Mouse (Mus musculus) lung, adult 18-20 months (tissue): ENCODE measurements around the gene Psmb9.
"Not testable (repeated sequence)": the region's sequence is repeated elsewhere in the genome, so short reads cannot be mapped to it uniquely, and the experiment has no call there.

Experiments
- DNase-seq, 2 experiments: peaks; one replicate each; pipeline ENCODE4 v3.0.0; 2022; ENCODE audit warnings: mixed read lengths in 2 of 2

Psmb9 gene

DNA sequence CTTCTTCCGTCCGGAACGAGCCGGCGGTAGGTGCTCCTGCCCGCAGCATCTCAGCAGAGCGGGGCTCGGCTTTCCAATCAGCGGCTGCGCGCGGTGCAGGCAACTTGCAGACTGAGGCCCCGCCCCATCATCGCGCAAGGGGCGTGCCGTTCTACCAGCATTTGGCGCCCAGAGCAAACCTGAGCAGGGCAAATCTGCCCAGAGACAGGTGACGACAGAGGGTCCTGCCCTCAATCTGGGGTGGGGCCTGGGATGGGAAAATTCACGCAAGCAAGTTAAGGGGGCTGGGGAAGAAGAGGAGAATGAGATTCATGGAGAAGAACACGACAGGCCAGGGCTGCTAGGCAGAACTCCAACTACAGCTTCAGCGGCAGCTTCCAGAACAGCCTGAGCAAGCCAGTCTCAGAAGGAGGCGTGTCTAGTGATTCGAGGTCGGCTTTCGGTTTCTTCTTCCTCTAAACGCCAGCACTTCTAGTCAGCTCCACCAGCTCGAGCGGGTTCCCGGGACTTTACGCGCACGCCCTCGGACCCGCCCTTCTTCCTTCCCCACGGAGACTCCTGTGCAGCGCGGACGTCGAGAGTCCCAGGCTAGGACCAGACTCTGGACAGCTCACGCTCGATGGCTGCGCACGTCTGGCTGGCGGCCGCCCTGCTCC lies at the start of gene Psmb9, which contains the start of gene Tap1:
Gene Psmb9 (minus strand): TSS at position 504 of the 656 bp plus-strand sequence.
Gene Tap1 (plus strand): TSS at position 293 of the 656 bp plus-strand sequence.
- peak; percentile 97 to 98 for DNase-seq

DNA sequence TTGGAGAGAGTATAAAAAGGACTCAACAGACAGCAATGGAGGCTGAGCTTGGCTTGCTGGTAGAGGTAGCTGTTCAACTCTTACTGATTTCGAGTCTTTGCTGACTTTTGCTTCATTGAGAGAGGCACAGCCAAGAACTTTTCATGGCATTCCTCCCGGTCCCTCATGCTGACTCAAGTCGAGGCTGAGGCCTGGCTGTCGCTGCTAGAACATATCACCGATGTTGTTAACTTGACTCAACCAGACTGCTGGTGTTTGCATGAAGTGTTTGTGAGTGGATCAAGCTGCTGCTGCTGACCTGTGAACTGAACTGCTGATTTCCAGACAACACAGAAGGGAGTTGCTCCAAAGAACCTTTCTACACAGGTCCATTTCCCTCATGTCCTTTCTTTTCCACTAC lies 49.1 kb upstream of the Psmb9 start:
- DNase-seq = peak; percentile 46 to 64

DNA sequence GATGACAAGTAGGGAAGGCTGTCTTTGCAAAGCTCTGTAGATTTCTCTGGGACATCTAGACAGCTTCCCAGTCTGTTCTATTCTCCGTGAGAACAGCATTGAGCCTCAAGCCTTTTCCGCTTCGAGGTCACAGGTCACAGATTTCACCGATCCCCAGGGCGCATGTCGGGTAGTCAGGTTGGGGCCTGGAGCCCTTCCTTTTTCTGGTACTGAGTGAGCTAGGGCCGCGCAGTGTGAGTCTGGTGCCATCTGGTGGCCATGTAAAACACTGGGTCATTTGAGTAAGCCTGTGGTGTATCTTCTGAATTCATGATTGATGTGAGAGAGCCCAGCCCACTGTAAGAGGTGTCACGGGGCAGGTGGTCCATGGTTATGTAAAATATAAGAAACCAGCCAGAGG lies 47.4 kb upstream of the Psmb9 start:
- DNase-seq = peak; percentile 82 to 84

DNA sequence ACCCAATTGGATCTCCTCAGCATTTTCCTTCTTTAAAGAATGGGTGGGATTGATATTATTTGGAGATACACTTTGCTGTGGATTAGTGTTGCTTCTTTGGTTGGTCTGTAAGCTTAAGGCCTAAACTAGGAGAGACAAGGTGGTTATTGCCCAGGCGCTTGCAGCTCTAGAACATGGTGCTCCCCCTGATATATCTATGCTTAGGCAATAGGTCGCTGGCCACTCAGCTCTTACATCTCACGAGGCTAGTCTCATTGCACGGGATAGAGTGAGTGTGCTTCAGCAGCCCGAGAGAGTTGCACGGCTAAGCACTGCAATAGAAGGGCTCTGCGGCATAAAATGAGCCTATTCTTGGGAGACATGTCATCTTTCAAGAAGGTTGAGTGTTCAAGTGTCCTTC lies 44.5 kb upstream of the Psmb9 start:
- DNase-seq = not testable (repeated sequence)

DNA sequence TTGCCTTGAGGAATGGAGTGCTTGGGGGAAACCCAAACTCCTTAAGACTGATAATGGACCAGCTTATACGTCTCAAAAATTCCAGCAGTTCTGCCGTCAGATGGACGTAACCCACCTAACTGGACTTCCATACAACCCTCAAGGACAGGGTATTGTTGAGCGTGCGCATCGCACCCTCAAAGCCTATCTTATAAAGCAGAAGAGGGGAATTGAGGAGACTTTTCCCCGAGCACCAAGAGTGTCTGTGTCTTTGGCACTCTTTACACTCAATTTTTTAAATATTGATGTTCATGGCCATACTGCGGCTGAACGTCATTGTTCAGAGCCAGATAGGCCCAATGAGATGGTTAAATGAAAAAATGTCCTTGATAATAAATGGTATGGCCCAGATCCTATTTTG lies 43.4 kb upstream of the Psmb9 start:
- DNase-seq = not testable (repeated sequence)

DNA sequence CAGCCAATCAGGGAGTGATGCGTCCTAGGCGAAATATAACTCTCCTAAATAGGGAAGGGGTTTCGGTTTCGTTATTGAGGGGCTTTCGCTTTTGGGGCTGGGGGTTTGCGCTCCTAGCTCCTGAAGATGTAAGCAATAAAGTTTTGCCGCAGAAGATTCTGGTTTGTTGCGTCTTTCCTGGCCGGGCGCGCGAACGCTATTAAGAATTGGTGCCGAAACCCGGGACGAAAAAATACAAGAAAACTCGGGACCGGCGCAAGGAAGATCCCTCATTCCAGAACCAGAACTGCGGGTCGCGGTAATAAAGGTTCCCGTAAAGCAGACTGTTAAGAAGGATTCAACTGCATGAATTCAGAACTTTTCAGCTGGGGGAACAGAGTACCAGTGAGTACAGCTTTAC lies 38.3 kb upstream of the Psmb9 start:
- DNase-seq = not testable (repeated sequence)

DNA sequence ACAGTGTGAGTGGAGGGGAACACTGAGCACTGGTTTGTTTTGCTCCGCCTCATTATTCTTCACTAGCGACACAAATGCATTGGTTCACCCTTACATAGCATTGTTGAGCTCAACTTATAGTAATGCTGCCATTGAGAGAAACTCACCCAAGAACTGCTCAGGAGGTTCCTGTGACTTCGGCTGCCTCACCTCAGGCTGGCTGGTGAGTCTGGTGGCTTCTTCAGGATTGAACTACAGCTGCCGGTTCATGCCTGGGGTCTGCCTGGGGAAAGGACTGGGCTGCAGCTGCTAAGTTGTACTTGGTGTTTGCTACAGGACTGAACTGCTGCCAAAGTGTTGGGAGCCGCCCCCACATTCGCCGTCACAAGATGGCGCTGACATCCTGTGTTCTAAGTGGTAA lies 37.9 kb upstream of the Psmb9 start:
- DNase-seq = no peak

DNA sequence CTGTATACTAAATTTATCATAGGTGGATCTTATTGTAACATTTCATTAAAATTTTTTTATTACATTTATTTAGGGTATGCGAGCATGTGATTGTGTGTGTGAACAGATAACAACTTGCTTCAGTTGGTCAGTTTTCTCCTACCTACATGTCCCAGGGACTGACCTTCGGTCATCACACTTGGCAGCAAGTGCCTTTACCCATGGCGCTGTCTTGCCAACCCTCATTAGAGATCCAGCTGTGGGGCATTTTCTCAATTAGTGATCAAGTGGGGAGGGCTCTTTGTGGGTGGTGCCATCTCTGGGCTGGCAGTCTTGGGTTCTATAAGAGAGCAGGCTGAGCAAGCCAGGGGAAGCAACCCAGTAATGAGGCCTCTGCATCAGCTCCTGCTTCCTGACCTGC lies 37.3 kb upstream of the Psmb9 start:
- no peak for DNase-seq

DNA sequence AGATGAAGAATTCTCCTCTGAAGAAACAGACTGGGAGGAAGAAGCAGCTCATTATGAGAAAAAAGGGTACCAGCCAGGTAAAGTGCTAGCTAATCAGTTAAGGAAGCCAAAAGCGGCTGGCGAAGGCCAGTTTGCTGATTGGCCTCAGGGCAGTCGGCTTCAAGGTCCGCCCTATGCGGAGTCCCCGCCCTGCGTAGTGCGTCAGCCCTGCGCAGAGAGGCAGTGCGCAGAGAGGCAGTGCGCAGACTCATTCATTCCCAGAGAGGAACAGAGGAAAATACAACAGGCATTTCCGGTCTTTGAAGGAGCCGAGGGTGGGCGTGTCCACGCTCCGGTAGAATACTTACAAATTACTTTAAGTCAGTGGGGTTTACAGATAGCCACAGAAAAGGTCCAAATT lies 32.8 kb upstream of the Psmb9 start:
- not testable (repeated sequence) for DNase-seq

DNA sequence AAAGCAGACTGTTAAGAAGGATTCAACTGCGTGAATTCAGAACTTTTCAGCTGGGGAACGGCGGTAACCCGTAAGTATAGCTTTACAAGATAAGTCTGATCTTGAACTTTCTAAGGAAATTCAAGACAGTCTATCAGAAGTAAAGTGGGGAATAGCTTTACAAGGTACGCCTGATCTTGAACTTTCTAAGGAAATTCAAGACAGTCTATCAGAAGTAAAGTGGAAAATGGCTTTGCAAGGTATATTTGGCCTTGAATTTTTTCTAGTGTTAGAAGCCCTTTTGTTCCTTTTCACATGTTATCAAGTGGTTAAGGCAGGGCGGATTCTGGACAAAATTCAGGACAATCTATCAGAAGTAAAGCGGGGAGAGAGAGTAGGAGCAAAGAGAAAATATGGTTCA lies 32.2 kb upstream of the Psmb9 start:
- not testable (repeated sequence) for DNase-seq

DNA sequence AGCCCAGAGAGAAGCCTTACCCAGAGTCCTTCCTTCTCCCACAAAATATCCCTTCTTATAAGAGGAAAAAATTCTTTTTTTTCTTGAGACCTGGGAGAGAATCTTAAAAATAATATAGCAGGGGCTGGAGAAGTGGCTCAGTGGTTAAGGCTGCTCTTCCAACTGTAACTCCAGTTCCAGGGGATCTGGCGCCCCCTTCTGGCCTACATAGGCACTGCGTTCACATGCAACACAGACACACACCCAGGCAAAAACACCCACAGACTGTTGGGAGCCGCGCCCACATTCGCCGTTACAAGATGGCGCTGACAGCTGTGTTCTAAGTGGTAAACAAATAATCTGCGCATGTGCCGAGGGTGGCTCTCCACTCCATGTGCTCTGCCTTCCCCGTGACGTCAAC lies 31.5 kb upstream of the Psmb9 start:
- DNase-seq = peak; percentile 61 to 71

DNA sequence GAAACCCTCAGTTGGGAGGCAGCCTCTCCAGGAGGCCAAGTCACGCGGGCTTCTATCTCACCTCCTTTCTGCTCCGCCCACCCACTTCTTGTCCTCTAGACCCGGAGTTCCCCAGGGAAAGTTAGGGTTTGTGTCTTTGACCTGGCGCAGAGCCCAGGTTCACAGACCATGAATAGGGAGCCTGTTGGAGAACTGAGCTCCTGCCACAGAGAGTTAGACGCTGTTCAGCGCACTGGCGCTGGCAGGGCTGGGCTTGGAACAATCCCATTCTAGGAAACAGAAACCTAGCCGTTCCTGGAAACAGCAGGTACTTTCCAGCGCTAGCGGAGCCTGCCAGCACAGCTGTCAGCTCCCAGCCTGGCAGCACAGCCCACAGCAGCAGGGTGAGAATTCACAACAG lies 31.1 kb upstream of the Psmb9 start:
- DNase-seq = peak; percentile 87 to 91

DNA sequence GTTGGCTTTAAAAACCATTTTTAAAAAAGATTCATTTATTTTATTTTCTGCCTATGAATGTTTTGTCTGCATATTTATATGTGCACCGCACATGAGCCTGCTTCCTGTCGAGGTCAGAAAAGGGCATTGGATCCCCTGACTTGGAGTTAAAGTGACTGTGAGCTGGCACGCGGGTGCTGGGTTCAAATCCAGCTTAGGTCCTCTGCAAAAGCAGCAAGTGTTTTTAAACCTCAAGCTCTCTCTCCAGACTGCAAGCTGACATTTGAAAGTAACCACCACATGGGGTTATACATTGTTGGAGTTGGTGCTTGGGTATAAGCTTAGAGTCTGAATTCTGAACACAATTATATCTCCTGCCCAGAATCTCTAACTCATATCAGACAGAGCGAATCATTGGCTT lies 30.4 kb upstream of the Psmb9 start:
- no peak for DNase-seq

DNA sequence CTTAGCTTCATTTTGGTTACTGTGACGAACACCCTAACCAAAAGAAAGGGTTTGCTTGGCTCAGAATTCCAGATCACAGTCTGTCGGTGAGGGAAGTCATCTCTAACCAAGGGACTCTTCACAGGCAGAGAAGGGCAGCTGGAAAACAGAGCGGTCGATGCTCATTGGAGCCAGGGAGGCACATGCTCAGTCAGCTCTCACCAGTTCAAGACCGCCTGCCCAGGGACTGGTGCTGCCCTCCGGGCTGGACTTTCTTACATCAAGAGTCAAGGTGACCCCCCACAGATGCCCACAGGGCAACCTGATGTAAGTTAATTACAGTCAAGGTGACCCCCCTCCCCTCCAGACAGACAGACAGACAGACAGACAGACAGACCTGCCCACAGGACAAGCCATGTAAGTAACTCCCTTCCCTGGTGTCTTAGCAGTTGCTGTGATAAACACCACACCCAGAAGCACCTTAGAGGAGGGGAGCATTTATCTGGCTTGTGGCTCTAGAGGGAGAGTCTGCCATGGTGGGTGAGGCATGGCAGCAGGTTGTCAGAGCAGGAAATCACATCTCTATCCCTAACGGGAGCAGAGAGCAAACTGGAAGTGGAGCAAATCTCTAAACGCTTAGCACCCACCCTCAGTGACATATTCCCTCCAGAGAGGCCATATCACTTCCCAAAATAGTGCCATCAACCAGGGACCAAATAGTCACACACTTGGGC lies 29.8 kb upstream of the Psmb9 start:
- no peak for DNase-seq

DNA sequence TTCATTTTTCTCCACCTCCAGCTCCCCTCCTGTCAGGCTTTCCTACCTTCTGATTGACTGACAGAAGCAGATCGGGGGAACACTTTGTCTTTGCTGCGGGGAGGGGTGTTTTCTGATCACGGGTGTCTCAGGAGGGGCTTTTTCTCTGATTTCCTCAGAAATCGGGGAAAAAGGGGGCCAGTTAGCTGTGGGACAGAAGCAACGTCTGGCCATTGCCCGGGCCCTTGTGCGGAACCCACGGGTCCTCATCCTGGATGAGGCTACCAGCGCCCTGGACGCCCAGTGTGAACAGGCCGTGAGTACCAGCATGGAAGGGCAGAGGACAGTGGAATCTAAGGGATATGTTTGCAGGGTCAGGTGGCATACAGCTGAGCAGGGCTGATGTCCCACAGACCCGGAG lies 27.6 kb upstream of the Psmb9 start:
- DNase-seq = no peak

DNA sequence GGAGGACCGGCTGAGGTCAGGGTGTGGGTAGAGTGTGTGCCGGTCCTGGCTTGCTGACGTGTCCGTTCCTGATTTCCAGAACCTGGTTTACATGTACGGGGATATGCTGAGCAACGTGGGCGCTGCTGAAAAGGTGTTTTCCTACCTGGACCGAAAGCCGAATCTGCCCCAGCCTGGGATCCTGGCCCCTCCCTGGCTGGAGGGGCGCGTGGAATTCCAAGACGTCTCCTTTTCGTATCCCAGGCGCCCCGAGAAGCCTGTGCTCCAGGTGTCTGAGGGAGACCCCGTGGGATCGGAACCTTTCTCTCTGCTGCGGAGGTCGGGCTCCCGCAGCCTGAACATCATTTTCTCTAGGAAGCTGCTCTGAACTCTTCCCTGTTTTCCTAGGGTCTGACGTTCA lies 26.4 kb upstream of the Psmb9 start:
- DNase-seq = no peak

DNA sequence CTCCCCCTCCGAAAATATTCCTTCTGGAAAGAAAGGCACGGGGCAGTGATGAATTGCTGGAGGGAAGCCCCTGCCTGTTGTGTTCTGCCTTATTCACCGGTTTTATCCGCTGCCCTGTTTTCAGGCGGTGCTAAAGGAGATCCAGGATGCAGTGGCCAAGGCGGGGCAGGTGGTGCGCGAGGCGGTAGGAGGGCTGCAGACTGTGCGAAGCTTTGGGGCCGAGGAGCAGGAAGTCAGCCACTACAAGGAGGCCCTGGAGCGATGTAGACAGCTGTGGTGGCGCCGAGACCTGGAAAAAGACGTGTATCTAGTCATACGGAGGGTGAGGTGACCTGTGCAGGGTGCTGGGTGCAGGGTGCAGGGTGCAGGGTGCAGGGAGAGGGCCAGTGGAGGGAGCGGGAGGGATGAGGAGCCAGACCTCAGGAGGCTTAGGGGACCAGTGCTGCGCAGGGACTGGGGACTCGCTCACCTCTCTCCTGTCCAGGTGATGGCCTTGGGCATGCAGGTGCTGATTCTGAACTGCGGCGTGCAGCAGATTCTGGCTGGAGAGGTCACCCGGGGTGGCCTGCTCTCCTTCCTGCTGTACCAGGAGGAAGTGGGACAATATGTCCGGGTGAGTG lies 24.3 kb upstream of the Psmb9 start:
- no peak for DNase-seq

DNA sequence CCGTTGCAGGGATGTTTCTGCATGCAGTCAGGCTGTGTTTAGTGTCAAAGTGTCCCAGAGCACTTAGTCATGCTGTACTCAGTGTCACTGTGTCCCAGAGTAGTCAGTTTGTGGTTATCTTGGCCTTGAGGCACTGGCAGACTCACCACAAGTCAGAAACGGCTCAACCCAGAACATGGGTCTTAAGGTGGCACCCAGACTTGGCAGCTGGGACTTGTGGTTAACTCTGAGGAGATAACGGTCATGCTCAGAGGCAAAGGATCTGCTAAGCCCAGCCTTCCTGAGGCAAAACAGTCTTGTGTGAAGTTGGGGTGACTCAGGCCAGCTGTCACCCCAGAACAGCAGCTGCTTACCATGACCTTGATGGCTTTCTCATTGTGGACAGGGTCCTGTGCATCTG lies 23.0 kb upstream of the Psmb9 start:
- no peak for DNase-seq

DNA sequence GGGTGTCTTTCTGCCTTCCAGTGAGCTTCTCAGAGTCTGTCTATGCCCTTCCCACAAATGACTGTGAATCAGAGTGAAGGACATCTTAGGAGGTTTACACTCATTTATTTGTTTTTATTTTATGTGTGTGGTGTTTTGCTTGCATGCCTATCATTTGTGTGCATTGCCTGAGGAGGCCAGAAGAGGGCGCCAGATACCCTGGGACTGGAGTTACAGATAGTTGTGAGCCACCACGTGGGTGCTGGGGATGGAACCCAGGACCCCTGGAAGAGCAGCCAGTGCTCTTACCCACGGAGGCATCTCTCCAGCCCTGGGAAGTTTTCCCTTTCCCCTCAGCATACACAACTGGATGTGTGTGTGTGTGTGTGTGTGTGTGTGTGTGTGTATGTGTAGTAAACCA lies 22.1 kb upstream of the Psmb9 start:
- DNase-seq = no peak

DNA sequence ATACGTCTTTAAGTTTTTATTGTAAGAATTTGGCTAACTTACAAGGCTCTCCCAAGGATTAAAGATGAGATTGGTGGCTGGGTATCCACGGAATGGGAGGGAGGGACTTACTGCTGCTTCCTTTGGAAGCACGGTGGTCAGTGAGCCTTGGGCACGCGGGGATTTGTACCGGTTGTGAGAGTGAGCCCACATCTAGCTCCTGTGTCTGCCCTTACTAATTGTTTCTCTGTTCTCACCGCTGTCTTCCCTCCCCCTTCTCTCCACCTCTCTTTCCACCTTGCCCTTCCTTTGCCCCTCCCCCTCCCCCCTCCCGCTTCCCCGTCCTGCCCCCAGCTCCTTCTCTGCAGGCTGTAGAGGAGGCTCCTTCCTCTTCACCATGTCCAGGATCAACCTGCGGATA lies 20.9 kb upstream of the Psmb9 start:
- DNase-seq = no peak

DNA sequence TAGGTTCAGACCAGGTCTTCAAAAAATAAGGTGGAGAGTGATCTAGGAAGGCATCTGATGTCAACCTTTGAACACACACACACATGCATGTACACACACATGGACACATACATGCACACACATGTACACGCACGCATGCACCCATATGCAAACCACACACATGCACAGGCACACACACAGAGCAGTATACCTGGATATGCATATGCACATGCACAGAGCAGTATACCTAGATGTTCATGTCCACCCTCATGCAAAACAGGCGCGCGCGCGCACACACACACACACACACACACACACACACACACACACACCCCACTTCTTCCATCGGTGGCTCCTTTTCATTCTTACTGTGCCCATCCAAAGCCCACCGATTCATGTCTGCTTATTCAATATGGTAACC lies 20.3 kb upstream of the Psmb9 start:
- DNase-seq = no peak

DNA sequence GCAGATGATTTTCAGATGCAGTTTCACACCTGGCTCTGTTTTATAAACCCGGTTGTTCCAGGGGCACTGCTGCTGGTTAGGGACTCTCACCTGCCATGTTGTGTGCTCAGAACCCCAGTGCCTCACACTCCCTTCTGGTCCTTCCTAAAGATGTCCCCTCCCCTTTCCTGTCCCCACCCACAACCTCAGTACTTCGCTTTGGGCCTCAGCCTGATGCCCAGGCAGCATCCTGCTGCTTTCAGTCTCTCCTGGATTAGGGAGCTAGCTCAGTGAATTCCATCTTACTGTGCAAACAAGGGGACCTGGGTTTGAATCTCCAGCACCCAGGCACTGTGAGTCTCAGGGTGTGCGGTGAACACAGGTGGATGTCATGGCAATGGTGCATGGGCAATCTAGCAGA lies 19.9 kb upstream of the Psmb9 start:
- DNase-seq = no peak

DNA sequence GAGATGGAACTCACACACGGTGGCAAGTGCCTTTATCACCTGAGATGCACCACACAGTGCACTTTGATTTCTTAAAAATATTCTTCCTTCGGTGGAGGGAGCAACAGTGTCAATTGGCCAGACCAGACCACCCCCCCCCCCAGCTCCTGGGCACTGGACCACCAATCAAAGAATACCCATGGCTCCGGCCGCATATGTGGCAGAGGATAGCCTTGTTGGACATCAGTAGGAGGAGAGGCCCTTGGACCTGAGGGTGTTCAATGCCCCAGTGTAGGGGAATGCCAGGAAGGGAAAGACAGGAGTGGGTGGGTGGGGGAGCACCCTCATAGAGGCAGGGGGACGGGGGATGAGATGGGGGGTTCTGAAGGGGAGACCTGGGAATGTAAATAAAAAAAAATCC lies 19.2 kb upstream of the Psmb9 start:
- no peak for DNase-seq

DNA sequence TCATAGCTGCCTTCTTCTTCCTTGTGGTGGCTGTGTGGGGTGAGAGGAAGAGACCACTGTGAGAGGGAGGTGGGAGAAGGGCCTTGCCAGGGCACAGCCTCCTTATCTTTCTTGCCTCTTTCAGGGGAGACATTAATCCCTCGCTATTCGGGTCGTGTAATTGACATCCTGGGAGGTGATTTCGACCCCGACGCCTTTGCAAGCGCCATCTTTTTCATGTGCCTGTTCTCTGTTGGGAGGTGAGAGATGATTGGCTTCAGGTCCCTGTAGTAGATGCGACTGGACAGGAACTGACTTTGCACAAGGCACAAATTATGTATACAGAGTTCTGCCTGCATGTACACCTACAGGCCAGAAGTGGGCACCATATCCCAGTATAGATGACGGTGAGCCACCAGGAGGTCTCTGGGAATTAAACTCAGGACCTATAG lies 18.2 kb upstream of the Psmb9 start:
- no peak for DNase-seq
